Mouse (Mus musculus): Measurements from ENCODE around the gene Dusp11.

GRCm38 (mm10) chr6:85984351-85984750 is 22.9 kb upstream of the Dusp11 start:
- TF ChIP-seq CTCF (IDR thresholded peaks at IDR 0.05; ENCODE audit: control insufficient read depth, insufficient read depth, insufficient read length) (no peak), MYOG (IDR thresholded peaks at IDR 0.05; ENCODE audit: control insufficient read depth, extremely low read depth, insufficient read length) (no peak), FOSL1 (IDR thresholded peaks at IDR 0.05; ENCODE audit: insufficient read depth, low read length, poor library complexity, severe bottlenecking) (no peak), USF1 (IDR thresholded peaks at IDR 0.05; ENCODE audit: low read depth) (no peak), MAX (IDR thresholded peaks at IDR 0.05) (no peak), CEBPB (IDR thresholded peaks at IDR 0.05; ENCODE audit: low read depth) (no peak)
